Mouse (Mus musculus) liver, postnatal 0 days (tissue): ENCODE data around the gene Ttll3.

Experiments used
- CTCF ChIP-seq: sonication (generic); IDR thresholded peaks from 2 replicates; pipeline ENCODE4 v1.5.1; 2016; ENCODE audit warnings: antibody characterized with exemption, low read depth
- EP300 ChIP-seq: IDR thresholded peaks from 2 replicates; pipeline ENCODE4 v1.6.1; 2016; ENCODE audit warnings: antibody characterized with exemption, low read depth, mild to moderate bottlenecking

DNA sequence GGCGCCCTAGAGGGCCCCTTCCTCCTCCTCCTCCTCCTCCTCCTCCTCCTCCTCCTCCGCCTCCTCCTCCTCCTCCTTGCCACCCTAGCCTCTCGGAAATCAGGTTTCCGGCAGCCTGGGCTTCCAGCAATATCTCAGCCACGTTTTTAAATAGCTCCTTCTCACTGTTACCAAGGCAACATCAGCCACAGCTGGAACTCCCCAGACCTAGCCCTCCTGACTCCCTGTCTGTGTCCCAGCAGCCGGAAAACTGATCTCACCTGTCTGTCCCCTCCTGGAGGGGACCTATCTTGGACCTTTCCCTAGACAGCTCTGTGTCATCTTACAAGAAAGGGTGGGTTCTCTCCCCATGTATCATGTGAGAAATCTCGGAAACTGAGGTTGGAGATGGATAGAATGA is 46.8 kb upstream of the Ttll3 start:
- TF ChIP-seq EP300 = no peak
- TF ChIP-seq CTCF = no peak
